Mouse (Mus musculus): ENCODE data around the gene Kmt5b.

DNA sequence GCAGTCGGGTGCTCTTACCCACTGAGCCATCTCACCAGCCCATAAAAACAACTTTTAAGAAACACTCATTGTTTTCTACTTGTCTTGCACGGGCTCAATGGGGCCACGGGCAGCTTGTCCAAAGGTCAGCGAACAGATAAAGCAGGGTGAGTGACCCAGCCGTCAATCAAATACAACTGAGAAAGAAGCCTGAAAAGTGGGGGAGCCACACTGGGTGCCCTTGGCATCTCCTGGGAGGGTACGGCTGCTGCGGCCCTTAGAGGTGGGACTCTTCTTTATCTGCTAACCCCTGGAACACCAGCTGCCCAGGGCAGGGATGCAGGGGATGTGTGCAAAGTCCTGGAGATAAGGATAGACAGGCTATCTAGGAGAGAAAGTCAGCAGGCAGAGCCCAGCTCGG lies 64.5 kb downstream of the Kmt5b start:
- no peak for TF ChIP-seq MAFK (IDR thresholded peaks at IDR 0.05; ENCODE audit: insufficient read depth, low read depth, low read length)
- no peak for TF ChIP-seq ZNF384 (IDR thresholded peaks at IDR 0.05; ENCODE audit: low read depth, low read length)
